Mouse (Mus musculus) limb, embryonic 13.5 days (tissue): Measurements from ENCODE around the gene Echdc1. TPM values are rescaled to one million over a fixed set of nuclear protein-coding genes. Genes with fewer than 3 reads are reported as not detected.
"Not testable (repeated sequence)": the region's sequence is repeated elsewhere in the genome, so short reads cannot be mapped to it uniquely, and the experiment has no call there.

ENCODE experiments used
- ATAC-seq: fragments of 200-750 bp; cut with Nextera tagmentation; 2 replicates; pipeline ENCODE4 v1.8.0; 2017; ENCODE audit warnings: low read depth, moderate number of reproducible peaks, moderate TSS enrichment; ENCODE audit not compliant: low FRiP score
- H3K27ac ChIP-seq: fragments of 300-500 bp; sonication (generic); 2 replicates; pipeline ENCODE4 v1.5.1; 2015; ENCODE audit warnings: inconsistent platforms, mild to moderate bottlenecking, moderate library complexity
- H3K27me3 ChIP-seq: fragments of 300-500 bp; sonication (generic); 2 replicates; pipeline ENCODE4 v1.6.1; 2015; ENCODE audit warnings: mild to moderate bottlenecking, inconsistent platforms
- H3K36me3 ChIP-seq: fragments of 300-500 bp; sonication (generic); 2 replicates; pipeline ENCODE4 v1.6.1; 2015; ENCODE audit warnings: inconsistent platforms, mild to moderate bottlenecking, moderate library complexity
- H3K4me1 ChIP-seq: fragments of 300-500 bp; sonication (generic); 2 replicates; pipeline ENCODE4 v1.6.1; 2015; ENCODE audit warnings: inconsistent platforms
- H3K4me2 ChIP-seq: fragments of 300-500 bp; sonication (generic); replicated peaks from 2 replicates; pipeline ENCODE4 v1.6.1; 2015; ENCODE audit warnings: inconsistent platforms, mild to moderate bottlenecking, moderate library complexity
- H3K4me3 ChIP-seq: fragments of 300-500 bp; sonication (generic); 2 replicates; pipeline ENCODE4 v1.5.1; 2015; ENCODE audit warnings: moderate library complexity, mild to moderate bottlenecking, inconsistent platforms
- H3K9ac ChIP-seq: fragments of 300-500 bp; sonication (generic); 2 replicates; pipeline ENCODE4 v1.6.1; 2015; ENCODE audit warnings: mild to moderate bottlenecking, inconsistent platforms
- H3K9me3 ChIP-seq: fragments of 300-500 bp; sonication (generic); 2 replicates; pipeline ENCODE4 v1.6.1; 2016; ENCODE audit warnings: inconsistent platforms
- WGBS: fragments of 180-500 bp; shearing (Covaris S2); methylation state at CpG from one replicate; pipeline ENCODE4 v1.1.7; 2015; 5-methylcytosine and 5-hydroxymethylcytosine counted together
- polyA plus RNA-seq: library from polyadenylated mRNA; unstranded; fragments of >200 nt; fragmentation: Nextera tagmentation; extraction: Ambion mirVana; gene quantifications from 2 replicates; pipeline ENCODE4 v1.2.1, GENCODE M21; 2015

The Echdc1 gene
- polyA plus RNA-seq, 1 experiment from 2014 or later, result 17.1 TPM

DNA sequence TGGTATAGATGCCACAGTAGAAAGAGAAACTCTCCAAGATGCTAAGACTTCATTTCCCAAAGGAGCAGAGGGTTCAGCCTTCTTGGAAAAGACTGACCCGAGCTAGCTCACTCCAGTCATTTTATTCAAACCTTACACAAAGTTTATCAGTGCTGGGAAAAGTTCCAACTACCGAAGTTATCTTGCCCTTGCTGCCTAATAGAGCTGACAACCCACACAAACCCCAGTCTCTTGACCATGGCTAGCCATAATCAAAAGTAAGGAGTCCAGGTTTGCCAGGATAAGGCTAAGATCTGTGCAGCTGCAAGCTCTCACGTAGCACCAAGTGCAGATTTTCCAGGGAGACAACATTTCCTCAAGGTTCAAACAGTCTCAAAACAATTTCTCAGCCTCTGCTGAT is 39.6 kb downstream of the Echdc1 start:
- Histone ChIP-seq H3K4me2 (no peak overlapping the region), H3K4me1 (0 out of 2 replicates have a peak, but pooled peaks cover 2% of the 10 kb centered on the region), H3K4me3 (no peak overlapping the region), H3K27me3 (no peaks in the 10 kb centered on the region), H3K27ac (no peak overlapping the region), H3K9me3 (no peaks in the 10 kb centered on the region), H3K9ac (no peak overlapping the region), H3K36me3 (peaks cover 28% of the 10 kb centered on the region)
- WGBS, result 88% methylated on average over 3 of the region's 3 CpGs
- ATAC-seq, result no peak

DNA sequence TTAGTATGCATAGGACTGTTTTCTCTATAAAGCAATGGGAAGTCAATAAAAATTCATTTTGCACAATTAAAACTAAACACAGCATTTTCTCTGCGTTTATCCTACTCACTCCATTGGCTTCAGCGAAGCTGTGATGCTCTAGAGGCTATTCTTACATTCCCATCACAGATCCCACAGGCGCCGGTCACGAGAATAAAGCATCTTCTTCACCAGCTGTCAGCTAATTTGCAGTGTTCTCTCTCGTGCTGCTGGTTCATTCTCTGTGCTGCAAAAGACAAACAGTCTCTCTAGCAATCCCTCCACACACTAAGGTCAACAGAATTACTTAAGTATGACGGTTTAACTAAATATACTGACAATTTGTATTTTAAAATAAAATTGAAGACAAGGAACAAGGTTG is 41.2 kb downstream of the Echdc1 start:
- WGBS, result 87% methylated on average over 7 of the region's 7 CpGs
- no peak for ATAC-seq
- no peak overlapping the region for H3K27ac ChIP-seq
- H3K27me3 ChIP-seq, result no peaks in the 10 kb centered on the region
- H3K4me1 ChIP-seq, result 0 out of 2 replicates have a peak, but pooled peaks cover 3% of the 10 kb centered on the region
- no peak overlapping the region for H3K4me3 ChIP-seq
- H3K9ac ChIP-seq, result no peak overlapping the region
- H3K9me3 ChIP-seq, result no peaks in the 10 kb centered on the region
- no peak overlapping the region for H3K4me2 ChIP-seq
- H3K36me3 ChIP-seq, result peaks cover 28% of the 10 kb centered on the region

DNA sequence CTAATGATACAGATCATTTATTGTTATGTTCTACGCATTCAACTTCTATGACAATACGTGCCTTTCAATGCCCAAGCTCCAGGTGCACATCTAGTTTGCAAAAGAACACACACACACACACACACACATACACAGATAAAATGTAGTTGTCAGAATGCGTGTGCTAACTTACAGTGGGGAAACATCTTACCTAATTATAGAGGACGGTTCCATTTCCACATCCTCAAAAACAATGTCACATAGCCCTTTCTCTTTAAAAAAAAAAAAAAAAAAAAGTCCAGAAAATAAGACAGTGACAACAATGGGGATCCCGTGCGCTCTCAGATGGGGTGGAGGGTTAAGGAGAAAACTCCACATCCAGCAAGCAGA is 48.1 kb downstream of the Echdc1 start:
- H3K4me2 ChIP-seq, result peak overlapping the region; percentile 71
- 4% methylated on average over 6 of the region's 6 CpGs for WGBS
- no peaks in the 10 kb centered on the region for H3K36me3 ChIP-seq
- H3K27me3 ChIP-seq, result no peaks in the 10 kb centered on the region
- peak overlapping the region; percentile 88 for H3K4me3 ChIP-seq
- H3K9me3 ChIP-seq, result no peaks in the 10 kb centered on the region
- H3K9ac ChIP-seq, result peak overlapping the region; percentile 97
- peak overlapping the region; percentile 97 for H3K27ac ChIP-seq
- H3K4me1 ChIP-seq, result peaks cover 17% of the 10 kb centered on the region
- no peak for ATAC-seq

DNA sequence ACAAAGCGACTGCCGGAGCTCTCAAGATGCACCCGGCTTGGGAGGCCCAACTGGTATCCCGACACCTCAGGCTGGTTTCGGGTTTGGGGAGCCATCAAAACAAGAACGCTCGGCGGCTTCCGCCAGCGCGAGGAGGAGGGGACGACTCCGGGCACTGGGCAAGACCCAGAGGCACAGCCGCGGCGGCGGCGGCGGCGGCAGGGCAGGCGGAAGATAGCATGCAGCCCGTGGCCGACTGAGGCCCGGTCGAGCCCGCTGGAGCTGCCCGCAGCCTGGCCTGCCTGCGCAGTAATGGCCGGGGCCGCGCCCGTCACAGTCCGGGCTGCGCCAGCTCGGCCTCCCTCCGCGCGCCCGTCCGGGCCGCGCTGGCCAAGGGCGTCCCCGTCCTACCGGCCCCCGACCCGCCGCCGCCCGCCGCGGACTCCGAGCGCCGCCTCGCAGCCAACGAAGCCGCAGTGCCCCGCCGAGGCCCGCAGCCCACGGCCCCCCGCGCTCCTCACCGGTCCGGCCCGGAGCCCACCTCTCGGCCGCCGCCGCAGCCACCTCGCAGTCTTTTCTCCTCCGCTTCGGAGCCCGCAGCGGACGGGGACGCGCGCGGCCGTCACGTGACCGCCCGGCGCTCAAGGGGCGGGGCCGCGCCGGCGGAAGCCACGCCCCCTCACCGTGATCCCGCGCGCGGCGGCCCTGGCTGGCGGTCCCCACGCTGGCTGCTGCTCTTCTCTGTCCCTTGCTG is 48.7 kb downstream of the Echdc1 start:
- WGBS, result 0% methylated on average over 67 of the region's 100 CpGs
- peak overlapping the region; percentile 88 for H3K4me3 ChIP-seq
- H3K9ac ChIP-seq, result peak overlapping the region; percentile 97
- peak overlapping the region; percentile 97 for H3K27ac ChIP-seq
- peak overlapping the region; percentile 71 for H3K4me2 ChIP-seq
- no peaks in the 10 kb centered on the region for H3K36me3 ChIP-seq
- H3K27me3 ChIP-seq, result no peaks in the 10 kb centered on the region
- H3K4me1 ChIP-seq, result peaks cover 17% of the 10 kb centered on the region
- ATAC-seq, result peak; percentile 96
- no peaks in the 10 kb centered on the region for H3K9me3 ChIP-seq

DNA sequence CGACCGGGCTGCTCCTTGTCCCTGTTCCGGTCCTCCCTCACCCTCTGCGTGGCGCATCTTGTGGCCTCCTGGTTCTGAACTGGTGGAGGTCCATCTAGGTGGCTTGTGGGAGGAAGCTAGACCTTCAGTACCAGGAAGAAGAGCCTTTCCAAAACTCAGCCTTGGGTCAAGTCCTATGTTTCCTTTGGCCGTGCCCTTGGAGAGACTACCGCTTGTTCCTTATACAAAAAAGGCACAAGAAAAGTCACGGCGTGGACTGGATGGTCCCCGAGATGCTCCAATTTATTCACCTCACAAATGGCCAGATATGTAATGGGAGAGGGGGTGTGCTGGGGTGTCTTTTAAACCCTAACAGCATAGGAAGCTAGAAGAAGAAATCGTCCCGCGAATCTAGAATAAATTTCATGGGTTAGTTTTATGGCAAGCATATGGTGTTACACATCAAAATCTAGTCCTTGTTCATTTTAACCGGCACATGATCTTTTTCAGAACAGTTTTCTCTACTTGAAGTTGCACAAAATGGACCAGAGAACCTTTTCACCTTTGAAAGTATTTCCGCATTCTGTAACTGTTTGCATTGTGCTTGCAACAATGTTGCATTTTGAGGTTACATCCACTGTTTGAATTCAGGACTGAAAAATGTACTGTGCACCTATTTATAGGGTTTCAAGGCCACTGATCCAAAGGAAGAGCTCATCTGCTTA is 49.4 kb downstream of the Echdc1 start, which contains the start of gene Rnf146:
Rnf146 (minus strand) TSS at position 246 of the 704 bp plus-strand sequence.
- Histone ChIP-seq H3K4me1 (peaks cover 17% of the 10 kb centered on the region), H3K4me3 (peak within 1 kb of the TSS; percentile 88), H3K4me2 (peak within 1 kb of the TSS; percentile 71), H3K27me3 (no peaks in the 10 kb centered on the region), H3K9me3 (no peaks in the 10 kb centered on the region), H3K9ac (peak within 1 kb of the TSS; percentile 97), H3K27ac (peak within 1 kb of the TSS; percentile 97), H3K36me3 (no peaks in the 10 kb centered on the region)
- 9% methylated on average over 15 of the region's 15 CpGs for WGBS
- no peak; the same call in 1 of the 2 replicates for ATAC-seq

DNA sequence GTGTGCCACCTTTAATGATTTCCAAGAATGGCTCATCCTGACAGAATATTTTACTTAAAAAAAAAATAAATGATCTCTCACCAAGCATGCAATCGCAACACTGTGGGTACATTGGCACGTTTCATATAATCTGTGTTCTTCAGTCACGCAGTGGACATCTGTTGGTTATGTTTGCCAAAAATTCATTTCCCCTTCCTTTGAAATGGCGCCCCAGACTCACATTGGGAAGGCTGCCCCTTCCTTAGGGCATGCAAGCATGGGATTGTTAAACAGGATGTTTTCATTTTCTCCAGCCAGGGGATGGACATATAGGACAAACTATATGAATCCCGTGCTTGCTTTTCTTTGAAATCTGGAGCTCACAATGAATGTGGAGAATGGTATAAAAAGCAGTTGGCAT is 61.1 kb downstream of the Echdc1 start:
- no peak overlapping the region for H3K4me2 ChIP-seq
- H3K27me3 ChIP-seq, result no peaks in the 10 kb centered on the region
- H3K9ac ChIP-seq, result no peak overlapping the region
- no peak for ATAC-seq
- H3K4me3 ChIP-seq, result no peak overlapping the region
- H3K4me1 ChIP-seq, result no peaks in the 10 kb centered on the region; the same call in 1 of the 2 replicates
- 84% methylated on average over 5 of the region's 5 CpGs for WGBS
- H3K27ac ChIP-seq, result no peak overlapping the region
- no peaks in the 10 kb centered on the region for H3K36me3 ChIP-seq
- H3K9me3 ChIP-seq, result no peaks in the 10 kb centered on the region

DNA sequence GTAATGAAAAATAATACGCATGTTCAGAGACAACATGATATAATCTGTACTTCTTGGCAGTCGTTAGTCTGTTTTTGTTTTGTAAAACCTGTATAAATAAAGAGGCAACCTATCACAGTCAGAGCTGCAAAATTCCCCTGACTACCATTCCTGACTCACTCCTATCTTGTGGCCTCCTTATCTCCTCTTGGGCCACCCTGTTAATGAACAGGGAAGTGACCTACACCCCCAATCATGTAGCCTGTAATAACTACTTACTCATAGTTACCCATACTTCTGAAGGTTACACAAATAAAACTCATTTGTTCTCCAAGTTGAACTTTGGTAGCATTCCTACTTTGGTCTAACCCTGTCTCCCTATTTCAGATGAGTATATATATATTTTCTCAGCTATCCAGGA is 68.6 kb downstream of the Echdc1 start:
- Histone ChIP-seq H3K9ac (no peak overlapping the region), H3K27ac (no peak overlapping the region), H3K9me3 (no peaks in the 10 kb centered on the region), H3K4me3 (no peak overlapping the region), H3K4me1 (no peaks in the 10 kb centered on the region; the same call in 1 of the 2 replicates), H3K4me2 (no peak overlapping the region), H3K36me3 (no peaks in the 10 kb centered on the region), H3K27me3 (no peaks in the 10 kb centered on the region)
- WGBS, result 77% methylated on average over 2 of the region's 2 CpGs
- no peak for ATAC-seq

DNA sequence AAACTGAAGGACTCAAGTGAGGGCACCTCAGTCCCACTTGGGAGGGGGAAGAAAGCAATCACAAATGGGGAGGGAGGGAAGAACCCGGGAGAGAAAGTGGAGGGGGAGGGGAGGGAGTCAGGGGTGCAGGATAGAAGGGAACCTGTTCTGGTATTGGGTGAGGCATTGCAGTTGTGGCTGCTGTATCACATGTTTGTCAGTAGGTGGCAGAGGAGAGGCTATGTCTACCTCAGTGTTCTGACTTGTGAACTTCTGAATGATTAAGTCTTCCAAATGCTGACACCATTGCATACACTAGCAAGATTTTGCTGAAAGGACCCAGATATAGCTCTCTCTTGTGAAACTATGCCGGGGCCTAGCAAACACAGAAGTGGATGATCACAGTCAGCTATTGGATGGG is 81.9 kb downstream of the Echdc1 start:
- H3K4me2 ChIP-seq, H3K4me3 ChIP-seq, H3K4me1 ChIP-seq, H3K9ac ChIP-seq, H3K9me3 ChIP-seq, H3K27ac ChIP-seq, H3K27me3 ChIP-seq, H3K36me3 ChIP-seq, ATAC-seq: not testable (repeated sequence)
- 87% methylated on average over 2 of the region's 2 CpGs for WGBS

Other genes with a start within 250 kb of the Echdc1 start
- gene Soga3, start 169.3 kb upstream of the Echdc1 start, polyA plus RNA-seq, result 0.94 and 1.5 TPM in 2 replicates
- gene Gm49353, start 114.2 kb upstream of the Echdc1 start, polyA plus RNA-seq, result 0.65 TPM in 1 of 2 replicates, not detected in the other
- 0.80 and 1.0 TPM in 2 replicates for gene 9330159F19Rik, start 101.6 kb upstream of the Echdc1 start, polyA plus RNA-seq
- 57.9 and 60.2 TPM in 2 replicates for gene Rnf146, start 49.3 kb downstream of the Echdc1 start, polyA plus RNA-seq
- 21.9 and 24.1 TPM in 2 replicates for gene Rspo3, start 222.7 kb downstream of the Echdc1 start, polyA plus RNA-seq